Mouse (Mus musculus) E14TG2a.4 (cell line): ENCODE results near the gene Pgap3.

Experiments used
- CTCF ChIP-seq: conservative IDR thresholded peaks from 2 replicates; pipeline ENCODE4 v1.5.1; 2014; ENCODE audit warnings: low read length
- NANOG ChIP-seq: IDR thresholded peaks from 2 replicates; pipeline ENCODE4 v1.6.1; 2014; ENCODE audit warnings: borderline replicate concordance, low read length, mixed read lengths
- POU5F1 ChIP-seq: IDR thresholded peaks from 2 replicates; pipeline ENCODE4 v1.6.1; 2014; ENCODE audit warnings: low read length, borderline replicate concordance

GRCm38 (mm10) chr11:98381651-98382050 lies 18.6 kb downstream of the Pgap3 start:
- TF ChIP-seq CTCF (no peak), NANOG (no peak), POU5F1 (no peak)
